Mouse (Mus musculus) Patski (cell line): ENCODE measurements around the gene Dnajb8. TPM values are rescaled to one million over a fixed set of nuclear protein-coding genes. Genes with fewer than 3 reads are reported as not detected.

Source experiments
- ATAC-seq: fragments of 100-300 bp; one replicate; pipeline ENCODE4 v1.8.0; 2021
- CTCF ChIA-PET: fragments of 350-600 bp; sonication (Branson Sonifier 250); formaldehyde crosslinking; loops from one replicate; lab custom pipeline; 2022; ENCODE audit warnings: inconsistent platforms; lab: Charles Lee
- POLR2A ChIA-PET: fragments of 350-600 bp; sonication (Branson Sonifier 250); formaldehyde crosslinking; loops from one replicate; lab custom pipeline; 2022; ENCODE audit warnings: antibody characterized with exemption, inconsistent platforms; lab: Charles Lee
- DNase-seq: peaks from one replicate; pipeline ENCODE4 v3.0.0-alpha.2; 2011; ENCODE audit warnings: low read depth, low spot score
- H3K27me3 ChIP-seq: fragments of 371-371 bp; one replicate; pipeline ENCODE4 v1.5.1; 2021
- CTCF ChIP-seq: fragments of 100-300 bp; IDR thresholded peaks from one replicate; pipeline ENCODE4 v1.5.1; 2021
- in situ Hi-C: fragments of 300-500 bp; cut with MboI; formaldehyde crosslinking; loops from 3 replicates; pipeline ENCODE4 v1.11.1; 2018; ENCODE audit warnings: low pct_unique_long_range_greater_than_20kb, mixed read lengths
- polyA plus RNA-seq: library from polyadenylated mRNA; unstranded; gene quantifications from one replicate; pipeline ENCODE4 v1.2.3, GENCODE M21; 2021

Dnajb8 gene
- polyA plus RNA-seq, 1 experiment from 2014 or later: not detected

DNA sequence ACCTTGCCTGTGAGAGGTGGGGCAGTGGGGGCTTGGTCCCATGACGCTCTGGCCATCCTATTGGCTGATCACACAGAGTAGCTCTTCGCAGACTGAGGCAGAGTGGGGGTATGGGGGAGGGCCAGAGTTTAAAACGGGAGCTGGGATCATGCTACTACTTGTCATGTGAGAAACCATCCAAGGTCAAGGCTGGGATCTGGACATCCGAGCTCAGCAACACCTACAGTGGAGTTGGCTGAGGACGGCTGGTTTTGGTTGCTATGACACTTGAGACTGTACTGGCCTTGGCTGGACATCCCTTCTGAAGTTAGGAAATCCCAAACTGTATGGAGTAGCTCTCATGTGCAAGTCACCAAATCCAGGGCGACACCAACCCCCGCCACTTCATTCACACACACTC, 9.8 kb downstream of the Dnajb8 start:
- ATAC-seq (no peak), DNase-seq (no peak)
- TF ChIP-seq CTCF: no peak
- H3K27me3 ChIP-seq: peaks cover 32% of the 10 kb centered on the region
- POLR2A ChIA-PET: no interaction called here
- in situ Hi-C loops: no loop called here
- CTCF ChIA-PET: no interaction called here

- CTCF ChIA-PET: no interaction called here
- in situ Hi-C loops: no loop called here
- TF ChIP-seq CTCF: no peak
- peaks cover 32% of the 10 kb centered on the region for H3K27me3 ChIP-seq
- POLR2A ChIA-PET: no interaction called here
- no peak for ATAC-seq
- no peak for DNase-seq
These were observed 10.2 kb downstream of the Dnajb8 start for GRCm38 (mm10) chr6:88232221-88232620.

DNA sequence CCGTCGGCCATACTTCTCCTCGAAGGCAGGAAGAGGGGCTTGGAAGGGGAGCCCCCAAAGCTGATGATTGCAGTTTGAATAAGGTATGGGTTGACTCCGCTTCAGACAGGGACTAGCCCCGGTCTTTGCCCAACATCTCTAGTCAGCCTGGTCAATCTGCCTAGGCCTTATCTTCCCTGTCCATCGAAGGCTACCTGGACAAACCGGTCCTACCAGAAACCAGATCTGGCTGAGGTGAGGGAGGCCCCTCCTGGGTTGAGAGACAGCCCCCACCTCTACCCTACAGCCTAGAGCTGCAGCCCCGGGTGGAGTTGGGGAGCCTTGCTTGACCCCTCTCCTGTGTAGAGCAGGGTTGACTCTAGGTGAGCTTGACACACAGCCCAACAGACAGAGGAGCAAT, 11.9 kb downstream of the Dnajb8 start:
- CTCF ChIA-PET: no interaction called here
- ATAC-seq (no peak), DNase-seq (no peak)
- POLR2A ChIA-PET: no interaction called here
- H3K27me3 ChIP-seq: peaks cover 32% of the 10 kb centered on the region
- no peak for TF ChIP-seq CTCF
- in situ Hi-C loops: no loop called here

DNA sequence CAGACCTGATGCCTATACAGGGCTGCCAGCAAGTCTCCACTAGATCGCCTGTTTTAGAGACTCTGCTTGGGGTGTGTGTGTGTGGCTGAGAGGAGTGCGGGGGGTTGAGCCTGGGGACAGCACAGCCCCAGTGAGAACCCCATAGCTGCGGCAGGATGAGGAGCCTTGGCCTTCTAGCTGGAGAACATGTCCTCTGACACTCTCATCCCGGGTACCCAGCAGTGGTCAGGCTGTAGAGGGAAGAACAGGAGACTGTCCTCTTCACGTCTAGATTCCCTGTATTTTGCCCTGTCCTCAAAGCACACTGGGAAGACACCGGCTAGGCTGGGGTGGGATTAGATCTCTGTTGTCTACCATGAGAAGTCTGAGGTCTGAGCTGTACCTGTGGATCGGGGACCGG, 13.4 kb downstream of the Dnajb8 start:
- in situ Hi-C loops: no loop called here
- ATAC-seq: no peak
- no peak for DNase-seq
- no peak for TF ChIP-seq CTCF
- CTCF ChIA-PET: no interaction called here
- peaks cover 26% of the 10 kb centered on the region for H3K27me3 ChIP-seq
- POLR2A ChIA-PET: no interaction called here

GRCm38 (mm10) chr6:88235983-88236382, 13.9 kb downstream of the Dnajb8 start:
- no peak for TF ChIP-seq CTCF
- DNase-seq: no peak
- CTCF ChIA-PET: no interaction called here
- POLR2A ChIA-PET: no interaction called here
- peaks cover 26% of the 10 kb centered on the region for H3K27me3 ChIP-seq
- no peak for ATAC-seq
- in situ Hi-C loops: no loop called here

GRCm38 (mm10) chr6:88236513-88236912, 14.4 kb downstream of the Dnajb8 start:
- ChIA-PET POLR2A (no interaction called here), CTCF (no interaction called here)
- in situ Hi-C loops: no loop called here
- no peak for TF ChIP-seq CTCF
- H3K27me3 ChIP-seq: peaks cover 26% of the 10 kb centered on the region
- no peak for ATAC-seq
- no peak for DNase-seq

DNA sequence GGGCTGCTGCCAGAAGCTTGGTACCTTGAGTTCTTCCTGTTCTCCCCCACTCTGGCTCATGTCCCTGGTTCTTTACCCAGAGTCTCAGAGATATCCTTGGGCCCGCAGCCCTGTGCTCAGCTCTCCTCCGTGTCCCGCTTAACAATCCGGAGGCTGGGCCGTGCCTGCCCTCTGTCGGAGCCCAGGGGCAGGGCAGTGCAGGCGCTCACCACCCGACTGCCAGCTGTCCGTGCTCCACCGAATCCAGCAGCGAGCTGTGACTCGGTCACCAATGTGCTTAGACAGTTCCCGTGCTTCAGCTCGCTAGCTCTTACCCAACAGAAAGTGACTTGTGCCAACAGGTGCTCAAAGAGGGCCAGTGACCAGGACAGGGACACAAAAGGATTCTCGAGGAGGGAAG, 20.5 kb downstream of the Dnajb8 start:
- ATAC-seq: no peak
- H3K27me3 ChIP-seq: no peaks in the 10 kb centered on the region
- TF ChIP-seq CTCF: no peak
- CTCF ChIA-PET: interaction anchor here (0.7 to 1.9 kb wide), 8 partner anchors 14 to 244 kb away, joined by 3 to 8 read pairs (median 4); partner anchors contain the start of gene Gata2
- POLR2A ChIA-PET: no interaction called here
- DNase-seq: no peak
- in situ Hi-C loops: no loop called here

GRCm38 (mm10) chr6:88249231-88249630, 27.2 kb downstream of the Dnajb8 start:
- POLR2A ChIA-PET: no interaction called here
- DNase-seq: no peak
- in situ Hi-C loops: no loop called here
- CTCF ChIA-PET: no interaction called here
- no peaks in the 10 kb centered on the region for H3K27me3 ChIP-seq
- TF ChIP-seq CTCF: no peak
- ATAC-seq: no peak

GRCm38 (mm10) chr6:88251396-88251795, 29.3 kb downstream of the Dnajb8 start:
- CTCF ChIA-PET: no interaction called here
- in situ Hi-C loops: no loop called here
- ATAC-seq (no peak), DNase-seq (no peak)
- no peak for TF ChIP-seq CTCF
- POLR2A ChIA-PET: no interaction called here
- H3K27me3 ChIP-seq: no peaks in the 10 kb centered on the region

DNA sequence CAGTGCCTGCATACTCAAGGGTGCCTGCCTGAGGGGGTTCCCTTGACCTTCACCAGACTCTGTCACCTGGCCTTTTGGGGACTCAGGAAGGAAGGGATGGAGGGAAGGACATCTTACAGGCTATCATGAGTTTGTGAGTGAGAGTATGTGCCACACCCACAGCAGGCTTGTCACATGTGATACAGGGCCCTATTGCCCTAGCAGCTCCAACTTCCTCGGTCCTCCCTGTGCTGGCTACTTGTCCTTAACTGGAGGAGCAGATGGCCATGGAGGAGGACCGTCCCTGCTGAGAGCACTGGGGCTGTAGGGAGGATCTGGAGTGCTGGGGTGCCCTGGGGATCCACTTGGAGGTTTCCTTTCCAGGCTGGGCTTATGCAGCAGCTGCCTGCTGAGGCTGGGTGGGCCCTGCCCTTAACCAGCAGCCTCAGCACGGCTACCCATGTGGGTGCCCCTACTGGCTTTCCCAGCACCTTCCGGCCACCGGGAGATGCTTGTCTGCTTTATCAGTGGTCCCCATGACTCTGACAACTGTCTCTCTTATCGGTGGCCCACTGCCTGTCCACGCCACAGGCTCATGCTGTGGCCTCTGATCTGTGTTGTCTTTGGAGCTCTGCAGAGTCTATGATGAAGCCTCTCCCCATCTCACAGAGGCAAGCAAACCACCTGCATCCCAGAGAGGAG, 29.9 kb downstream of the Dnajb8 start:
- in situ Hi-C loops: no loop called here
- TF ChIP-seq CTCF: no peak
- ChIA-PET POLR2A (no interaction called here), CTCF (no interaction called here)
- no peaks in the 10 kb centered on the region for H3K27me3 ChIP-seq
- ATAC-seq (no peak), DNase-seq (no peak)

- CTCF ChIA-PET: no interaction called here
- POLR2A ChIA-PET: interaction anchor here (1.1 kb wide), 1 partner anchor 10 kb away, joined by 3 read pairs; no protein-coding TSS in a partner anchor
- ATAC-seq (no peak), DNase-seq (no peak)
- TF ChIP-seq CTCF: no peak
- in situ Hi-C loops: no loop called here
- H3K27me3 ChIP-seq: no peaks in the 10 kb centered on the region
These were observed 32.0 kb downstream of the Dnajb8 start for GRCm38 (mm10) chr6:88254082-88254481.

DNA sequence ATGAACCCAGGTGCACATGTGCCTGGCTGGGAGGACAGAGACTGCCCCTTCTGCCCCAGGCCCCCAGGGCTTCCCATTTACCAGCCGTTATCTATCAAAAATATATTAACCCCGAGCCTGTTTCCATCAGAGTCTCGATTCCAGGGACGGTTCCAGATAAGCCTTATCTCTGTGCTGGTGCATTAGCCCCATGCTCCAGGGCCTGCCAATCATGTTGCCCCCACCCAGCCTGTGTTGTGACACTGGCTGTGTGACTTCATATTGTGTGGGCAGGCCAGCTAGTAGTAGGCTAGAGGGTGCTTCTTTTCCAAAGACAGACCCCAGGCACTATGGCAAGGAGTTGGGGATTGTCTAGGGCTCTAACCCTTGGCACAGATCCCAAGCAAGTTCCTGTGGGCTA, 33.4 kb downstream of the Dnajb8 start:
- no peaks in the 10 kb centered on the region for H3K27me3 ChIP-seq
- in situ Hi-C loops: no loop called here
- ChIA-PET CTCF (no interaction called here), POLR2A (no interaction called here)
- ATAC-seq (no peak), DNase-seq (no peak)
- TF ChIP-seq CTCF: no peak
